Mouse (Mus musculus) small intestine, adult 2 months (tissue): ENCODE data around the gene Yars.

Experiments
- CTCF ChIP-seq: fragments of 200-500 bp; IDR thresholded peaks from 2 replicates; pipeline ENCODE4 v1.5.1; 2012; ENCODE audit warnings: low read depth, mild to moderate bottlenecking, control low read depth, inconsistent platforms, low read length, moderate library complexity, mixed read lengths; ENCODE audit not compliant: insufficient replicate concordance, insufficient read length; ENCODE audit errors: extremely low read depth
- POLR2A ChIP-seq: fragments of 200-500 bp; IDR thresholded peaks from 2 replicates; pipeline ENCODE4 v1.6.1; 2012; ENCODE audit warnings: low read depth, mild to moderate bottlenecking, control low read depth, inconsistent platforms, low read length, moderate library complexity

GRCm38 (mm10) chr4:129238579-129239016 lies 49.0 kb downstream of the Yars start:
- TF ChIP-seq CTCF (no peak), POLR2A (no peak)
